Mouse (Mus musculus) G1E (cell line): Measurements from ENCODE around the gene Arrdc2. TPM values are rescaled to one million over a fixed set of nuclear protein-coding genes. Genes with fewer than 3 reads are reported as not detected.

ENCODE experiments used
- ATAC-seq: 2 replicates; pipeline ENCODE4 v1.8.0; 2016; ENCODE audit warnings: mild to moderate bottlenecking; ENCODE audit not compliant: insufficient number of reproducible peaks, poor library complexity, low FRiP score, severe bottlenecking; ENCODE audit errors: extremely low read depth
- DNase-seq: peaks from one replicate; pipeline ENCODE4 v3.0.0; 2012; ENCODE audit warnings: low spot score
- H3K27me3 ChIP-seq: 2 replicates; pipeline ENCODE4 v1.6.1; 2012; ENCODE audit warnings: mild to moderate bottlenecking, low read length, inconsistent platforms; ENCODE audit not compliant: insufficient read depth
- H3K36me3 ChIP-seq: replicated peaks from 2 replicates; pipeline ENCODE3; 2012; ENCODE audit warnings: mild to moderate bottlenecking, inconsistent platforms
- H3K4me1 ChIP-seq: 2 replicates; pipeline ENCODE4 v1.6.1; 2012; ENCODE audit warnings: low read depth, low read length, inconsistent platforms, mixed read lengths; ENCODE audit not compliant: insufficient read depth
- H3K4me3 ChIP-seq: 2 replicates; pipeline ENCODE4 v1.5.1; 2012; ENCODE audit warnings: low read depth, mild to moderate bottlenecking, inconsistent platforms, low read length, moderate library complexity, mixed read lengths
- H3K9me3 ChIP-seq: replicated peaks from 2 replicates; pipeline ENCODE4 v1.6.1; 2012; ENCODE audit warnings: inconsistent platforms
- CTCF ChIP-seq: IDR thresholded peaks from 2 replicates; pipeline ENCODE4 v1.5.1; 2012; ENCODE audit warnings: low read depth, low read length, inconsistent platforms, mixed read lengths
- GATA1 ChIP-seq: IDR thresholded peaks from 2 replicates; pipeline ENCODE4 v1.6.1; 2012; ENCODE audit warnings: borderline replicate concordance, low read length, inconsistent platforms, mixed read lengths
- GATA2 ChIP-seq: IDR thresholded peaks from 2 replicates; pipeline ENCODE4 v1.6.1; 2012; ENCODE audit warnings: low read depth, low read length, inconsistent platforms, borderline replicate concordance
- POLR2AphosphoS5 ChIP-seq: IDR thresholded peaks from 2 replicates; pipeline ENCODE4 v1.6.1; 2012; ENCODE audit warnings: low read depth, low read length, inconsistent platforms; ENCODE audit not compliant: insufficient replicate concordance
- TAL1 ChIP-seq: conservative IDR thresholded peaks from 2 replicates; pipeline ENCODE4 v1.6.1; 2012; ENCODE audit warnings: low read depth, low read length, inconsistent platforms, mixed read lengths
- polyA plus RNA-seq: library from polyadenylated mRNA; stranded (reverse); fragments of >175 nt; gene quantifications from 2 replicates; pipeline ENCODE4 v1.2.3, GENCODE M21; 2012
- total RNA-seq, 2 experiments: library from RNA; stranded (forward) in 1 of 2; stranded (reverse) in 1 of 2; fragments of 200-1000 nt in 1 of 2; fragments of >200 nt in 1 of 2; fragmentation: Nextera tagmentation in 1 of 2; gene quantifications; 2 replicates each; pipeline ENCODE4 v1.2.3; 2014 to 2017

The Arrdc2 gene
- total and polyA plus RNA-seq, 3 experiments: 12.3 to 78.9 (median 19.6) TPM

- H3K9me3 ChIP-seq: no peaks in the 10 kb centered on the region
- TF ChIP-seq GATA1 (no peak), TAL1 (no peak), GATA2 (no peak), POLR2AphosphoS5 (no peak), CTCF (no peak)
- peak overlapping the region; percentile 77 for H3K4me3 ChIP-seq
- peaks cover 73% of the 10 kb centered on the region for H3K4me1 ChIP-seq
- ATAC-seq (no peak), DNase-seq (peak; percentile 37)
- no peaks in the 10 kb centered on the region; the same call in 1 of the 2 replicates for H3K27me3 ChIP-seq
- H3K36me3 ChIP-seq: peaks cover 46% of the 10 kb centered on the region
Measured at GRCm38 (mm10) chr8:70796403-70797080, 43.0 kb downstream of the Arrdc2 start.

DNA sequence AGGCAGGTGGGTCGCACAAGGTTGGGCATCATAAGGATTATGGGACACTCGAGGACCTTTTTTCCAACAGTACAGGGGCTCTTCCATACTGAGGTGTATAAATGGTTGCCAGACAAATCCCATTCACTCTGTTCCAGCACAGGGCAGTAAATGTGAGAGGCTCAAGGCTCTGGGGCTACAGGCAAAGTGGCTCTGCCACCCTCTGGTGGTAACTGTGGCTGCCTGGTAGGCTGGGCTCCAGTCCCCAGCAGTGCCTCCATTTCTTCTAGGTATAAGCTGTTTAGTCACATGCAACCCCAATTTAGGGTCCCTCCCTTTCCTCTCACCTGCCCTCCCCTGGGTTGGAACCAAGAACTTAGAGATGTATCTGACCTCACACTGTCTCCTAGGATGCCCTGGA is 44.1 kb downstream of the Arrdc2 start:
- Histone ChIP-seq H3K36me3 (peaks cover 49% of the 10 kb centered on the region), H3K27me3 (no peaks in the 10 kb centered on the region; the same call in 1 of the 2 replicates), H3K4me1 (peaks cover 80% of the 10 kb centered on the region), H3K4me3 (no peak overlapping the region), H3K9me3 (no peaks in the 10 kb centered on the region)
- TF ChIP-seq POLR2AphosphoS5 (no peak), GATA2 (no peak), TAL1 (no peak), CTCF (no peak), GATA1 (no peak)
- ATAC-seq: no peak
- no peak for DNase-seq

DNA sequence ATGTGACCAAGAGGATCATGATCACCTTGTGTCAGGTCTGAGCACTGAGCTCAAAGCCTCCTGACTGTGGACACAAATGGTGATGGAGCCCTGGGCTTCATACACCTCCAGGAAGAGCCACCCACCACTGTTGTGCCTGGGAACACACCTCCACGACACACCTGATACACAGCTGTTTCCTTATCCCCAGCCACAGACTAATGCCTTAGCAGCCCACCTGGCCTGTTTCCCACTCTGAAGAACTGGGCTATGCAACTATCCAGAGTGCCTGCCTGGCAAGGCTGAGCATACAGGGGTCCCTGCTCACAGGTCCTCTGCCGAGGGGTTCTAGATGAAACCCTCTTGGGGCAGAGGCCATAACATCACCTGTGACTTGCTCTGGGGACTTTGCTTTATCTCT is 45.3 kb downstream of the Arrdc2 start:
- TF ChIP-seq TAL1: no peak
- no peak for TF ChIP-seq GATA2
- no peak for TF ChIP-seq GATA1
- TF ChIP-seq POLR2AphosphoS5: no peak
- no peak for TF ChIP-seq CTCF
- DNase-seq (no peak), ATAC-seq (no peak)
- H3K4me1 ChIP-seq: peaks cover 84% of the 10 kb centered on the region
- no peaks in the 10 kb centered on the region for H3K9me3 ChIP-seq
- peaks cover 52% of the 10 kb centered on the region for H3K36me3 ChIP-seq
- H3K4me3 ChIP-seq: no peak overlapping the region
- H3K27me3 ChIP-seq: no peaks in the 10 kb centered on the region; the same call in 1 of the 2 replicates

- Histone ChIP-seq H3K4me1 (peaks cover 85% of the 10 kb centered on the region), H3K4me3 (peak overlapping the region; percentile 90), H3K36me3 (peaks cover 60% of the 10 kb centered on the region), H3K27me3 (no peaks in the 10 kb centered on the region; the same call in 1 of the 2 replicates), H3K9me3 (no peaks in the 10 kb centered on the region)
- ATAC-seq: no peak
- TF ChIP-seq GATA2 (no peak), GATA1 (no peak)
- peak; percentile 35 for DNase-seq
Measured at GRCm38 (mm10) chr8:70792700-70793099, 46.8 kb downstream of the Arrdc2 start.

DNA sequence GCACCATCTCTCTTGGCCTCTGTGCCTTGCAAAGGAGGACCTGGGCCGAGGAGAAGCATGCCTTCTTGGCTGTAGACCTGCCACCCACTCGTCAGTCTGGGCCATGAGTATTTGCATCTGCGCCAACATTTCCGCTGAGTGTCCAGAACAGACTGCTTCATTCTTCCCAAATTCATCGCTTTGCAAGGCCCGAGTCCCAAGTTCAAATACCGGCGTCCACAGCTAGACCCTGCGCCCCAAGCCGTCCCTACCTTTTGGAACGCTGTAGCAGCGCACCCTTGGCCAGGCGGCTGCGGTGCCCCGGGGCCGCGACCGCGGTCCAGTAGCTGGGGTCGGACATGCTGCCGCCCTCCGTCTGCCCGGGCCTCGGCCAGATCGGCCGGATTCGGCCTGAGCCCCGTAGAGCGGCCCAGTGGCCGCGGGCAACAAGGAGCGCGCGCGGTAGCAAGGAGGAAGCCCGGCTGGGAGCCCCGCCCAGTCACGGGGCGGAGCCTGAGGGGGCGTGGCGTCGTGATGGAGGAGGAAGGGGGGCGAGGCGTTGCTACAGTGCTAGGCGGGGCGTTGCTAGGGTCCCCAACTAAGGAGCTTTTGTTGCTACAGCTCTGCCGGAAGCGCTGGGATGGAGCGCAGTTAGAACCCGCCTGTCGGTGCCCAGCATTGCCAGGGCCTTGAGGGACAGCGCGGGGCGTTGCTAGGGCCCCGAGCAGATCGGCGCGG is 47.4 kb downstream of the Arrdc2 start:
- Histone ChIP-seq H3K27me3 (no peaks in the 10 kb centered on the region; the same call in 1 of the 2 replicates), H3K36me3 (peaks cover 66% of the 10 kb centered on the region), H3K4me1 (peaks cover 82% of the 10 kb centered on the region), H3K4me3 (peak overlapping the region; percentile 90), H3K9me3 (no peaks in the 10 kb centered on the region)
- TF ChIP-seq GATA2 (no peak), GATA1 (no peak), POLR2AphosphoS5 (no peak), TAL1 (no peak), CTCF (no peak)
- peak; percentile 81 for DNase-seq
- ATAC-seq: peak; percentile 50

- Histone ChIP-seq H3K4me1 (peaks cover 82% of the 10 kb centered on the region), H3K27me3 (no peaks in the 10 kb centered on the region; the same call in 1 of the 2 replicates), H3K9me3 (no peaks in the 10 kb centered on the region), H3K4me3 (peak overlapping the region; percentile 90), H3K36me3 (peaks cover 74% of the 10 kb centered on the region)
- ATAC-seq: peak; percentile 60
- TF ChIP-seq GATA2: no peak
- TF ChIP-seq GATA1: no peak
- TF ChIP-seq TAL1: no peak
- peak; percentile 84 for DNase-seq
Measured at GRCm38 (mm10) chr8:70791294-70791701, 48.2 kb downstream of the Arrdc2 start.
